Mouse (Mus musculus): ENCODE results near the gene Trim71. TPM values are rescaled to one million over a fixed set of nuclear protein-coding genes. Genes with fewer than 3 reads are reported as not detected.

Trim71 gene
- polyA plus RNA-seq (2015; fragmentation: Nextera tagmentation; extraction: Ambion mirVana): 0.15 and 0.17 TPM in 2 replicates

- Histone ChIP-seq H3K9me3 (no peaks in the 10 kb centered on the region), H3K4me1 (peaks cover 37% of the 10 kb centered on the region), H3K4me3 (peak within 1 kb of the TSS; percentile 67), H3K27me3 (replicated peaks) (peaks cover 53% of the 10 kb centered on the region), H3K27ac (peak within 1 kb of the TSS; percentile 29; the same call in 1 of the 2 replicates), H3K36me3 (replicated peaks) (no peaks in the 10 kb centered on the region), H3K9ac (peak within 1 kb of the TSS; percentile 51), H3K4me2 (peak within 1 kb of the TSS; percentile 89)
- ATAC-seq (replicated peaks): peak; percentile 64
- under 1% methylated on average over 80 of the region's 91 CpGs for WGBS
These were observed at the start of gene Trim71 for GRCm38 (mm10) chr9:114563761-114564606. Trim71 (minus strand) TSS chr9:114564369.

DNA sequence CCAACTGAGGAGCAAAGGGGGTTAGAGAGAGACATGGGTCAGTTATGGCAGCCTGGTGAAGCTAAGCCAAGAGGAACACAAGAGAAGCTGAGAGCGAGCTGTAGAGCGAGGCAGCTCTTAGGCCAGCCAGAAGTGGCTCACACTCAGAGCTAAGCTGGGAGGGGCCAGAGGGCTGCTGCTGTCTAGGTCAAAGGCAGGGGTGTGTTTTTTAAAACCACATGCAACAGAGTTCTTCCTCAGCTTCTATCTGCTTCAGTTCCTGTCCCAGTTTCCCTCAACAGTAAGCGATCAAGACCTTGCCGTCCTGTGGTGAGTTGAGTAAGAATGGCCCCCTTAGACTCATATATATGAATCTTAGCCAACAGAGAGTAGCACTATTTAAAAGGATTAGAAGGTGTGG lies 48.9 kb upstream of the Trim71 start:
- no peak overlapping the region for H3K27ac ChIP-seq
- peaks cover 60% of the 10 kb centered on the region for H3K36me3 ChIP-seq (replicated peaks)
- no peak overlapping the region for H3K9ac ChIP-seq
- no peaks in the 10 kb centered on the region for H3K9me3 ChIP-seq
- no peaks in the 10 kb centered on the region for H3K27me3 ChIP-seq (replicated peaks)
- ATAC-seq (replicated peaks): no peak
- 98% methylated on average over 4 of the region's 4 CpGs for WGBS
- no peaks in the 10 kb centered on the region for H3K4me1 ChIP-seq
- H3K4me3 ChIP-seq: no peak overlapping the region
- no peak overlapping the region for H3K4me2 ChIP-seq

DNA sequence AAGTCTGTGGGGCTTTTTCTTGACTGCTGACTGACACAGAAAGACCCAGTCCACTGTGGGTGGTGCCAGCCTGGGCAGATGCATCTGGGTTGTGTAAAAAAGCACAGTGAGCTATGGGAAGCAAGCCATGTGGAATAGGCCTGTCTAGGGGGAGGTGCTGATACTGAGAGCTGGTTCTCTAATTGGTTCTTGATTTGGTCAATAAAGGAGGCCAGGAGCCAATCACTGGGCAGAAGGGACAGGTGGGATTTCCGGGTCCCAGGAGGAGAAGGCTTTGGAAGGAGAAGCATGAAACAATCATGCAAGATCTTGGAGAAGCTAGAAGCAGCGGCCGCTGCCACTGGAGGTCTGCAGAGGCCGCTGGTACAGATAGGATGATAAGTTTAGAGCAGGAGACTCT lies 48.4 kb upstream of the Trim71 start:
- 85% methylated on average over 4 of the region's 4 CpGs for WGBS
- H3K9ac ChIP-seq: no peak overlapping the region
- H3K4me3 ChIP-seq: no peak overlapping the region
- no peaks in the 10 kb centered on the region for H3K4me1 ChIP-seq
- H3K27me3 ChIP-seq (replicated peaks): no peaks in the 10 kb centered on the region
- no peak overlapping the region for H3K27ac ChIP-seq
- no peak for ATAC-seq (replicated peaks)
- peaks cover 57% of the 10 kb centered on the region for H3K36me3 ChIP-seq (replicated peaks)
- H3K9me3 ChIP-seq: no peaks in the 10 kb centered on the region
- H3K4me2 ChIP-seq: no peak overlapping the region

- peaks cover 61% of the 10 kb centered on the region for H3K36me3 ChIP-seq (replicated peaks)
- 95% methylated on average over 3 of the region's 3 CpGs for WGBS
These were observed 46.1 kb upstream of the Trim71 start for GRCm38 (mm10) chr9:114610266-114610665.

GRCm38 (mm10) chr9:114603876-114604540 lies 39.8 kb upstream of the Trim71 start:
- Histone ChIP-seq H3K9me3 (no peaks in the 10 kb centered on the region), H3K4me2 (no peak overlapping the region), H3K9ac (no peak overlapping the region), H3K4me3 (no peak overlapping the region), H3K36me3 (replicated peaks) (peaks cover 32% of the 10 kb centered on the region), H3K27me3 (replicated peaks) (no peaks in the 10 kb centered on the region), H3K4me1 (no peaks in the 10 kb centered on the region), H3K27ac (no peak overlapping the region)
- WGBS: 43% methylated on average over 12 of the region's 12 CpGs
- no peak for ATAC-seq (replicated peaks)

More at GRCm38 (mm10) chr9:114610266-114610665, 46.1 kb upstream of the Trim71 start:
- Histone ChIP-seq H3K9me3 (no peaks in the 10 kb centered on the region), H3K9ac (no peak overlapping the region), H3K4me3 (no peak overlapping the region), H3K4me1 (no peaks in the 10 kb centered on the region), H3K27me3 (replicated peaks) (no peaks in the 10 kb centered on the region), H3K4me2 (no peak overlapping the region), H3K27ac (no peak overlapping the region)
- no peak for ATAC-seq (replicated peaks)

DNA sequence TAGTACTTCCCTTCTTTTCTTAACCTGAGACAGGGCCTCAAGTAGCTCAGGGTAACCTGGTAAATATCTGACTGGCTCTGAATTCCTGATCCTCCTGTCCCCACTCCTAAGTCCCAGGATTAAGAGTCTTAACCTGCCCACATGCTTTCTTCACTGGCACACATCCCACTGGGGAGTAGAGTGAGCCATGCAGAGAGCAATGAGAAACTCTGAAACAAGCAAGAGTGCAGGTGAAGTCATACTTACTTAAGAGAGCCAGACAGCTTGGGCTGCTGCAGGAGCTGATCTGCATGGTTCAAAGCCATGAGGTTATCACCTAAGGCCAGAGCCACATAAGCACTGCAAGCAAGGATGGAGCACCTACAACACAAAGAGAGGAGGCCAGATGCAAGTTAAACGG lies 36.9 kb upstream of the Trim71 start:
- H3K4me1 ChIP-seq: no peaks in the 10 kb centered on the region
- WGBS: 63% methylated on average over 1 of the region's 1 CpGs
- H3K4me3 ChIP-seq: no peak overlapping the region
- H3K27ac ChIP-seq: no peak overlapping the region
- ATAC-seq (replicated peaks): no peak
- no peaks in the 10 kb centered on the region for H3K27me3 ChIP-seq (replicated peaks)
- no peak overlapping the region for H3K9ac ChIP-seq
- no peaks in the 10 kb centered on the region for H3K9me3 ChIP-seq
- peaks cover 26% of the 10 kb centered on the region for H3K36me3 ChIP-seq (replicated peaks)
- no peak overlapping the region for H3K4me2 ChIP-seq

DNA sequence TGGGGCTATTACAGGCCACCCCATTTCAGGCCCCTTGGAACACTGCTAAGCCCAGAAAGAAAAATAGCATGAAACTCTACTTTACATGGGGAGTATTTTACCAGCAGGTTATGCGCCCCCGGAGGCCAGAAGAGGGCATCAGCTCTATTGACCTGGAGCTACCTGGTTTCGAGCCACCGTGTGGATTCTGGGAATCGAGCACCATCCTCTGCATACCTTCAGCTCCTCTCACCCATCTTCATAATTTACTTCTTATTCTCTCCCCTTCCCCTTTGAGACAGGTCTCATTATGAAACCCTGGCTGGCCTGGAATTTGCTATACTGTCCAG lies 20.8 kb upstream of the Trim71 start:
- H3K27ac ChIP-seq: no peak overlapping the region
- WGBS: 37% methylated on average over 5 of the region's 5 CpGs
- peaks cover 6% of the 10 kb centered on the region; the same call in 1 of the 2 replicates for H3K36me3 ChIP-seq (replicated peaks)

GRCm38 (mm10) chr9:114584183-114585016 lies 20.2 kb upstream of the Trim71 start:
- H3K27me3 ChIP-seq (replicated peaks): no peaks in the 10 kb centered on the region
- no peaks in the 10 kb centered on the region for H3K9me3 ChIP-seq
- H3K4me2 ChIP-seq: peak overlapping the region; percentile 48
- peak overlapping the region; percentile 25 for H3K4me3 ChIP-seq
- no peak overlapping the region for H3K27ac ChIP-seq
- 4% methylated on average over 31 of the region's 31 CpGs for WGBS
- H3K36me3 ChIP-seq (replicated peaks): peaks cover 4% of the 10 kb centered on the region; the same call in 1 of the 2 replicates
- peaks cover 7% of the 10 kb centered on the region for H3K4me1 ChIP-seq
- peak; percentile 66; the same call in 1 of the 2 replicates for ATAC-seq (replicated peaks)
- no peak overlapping the region for H3K9ac ChIP-seq

More for the DNA sequence above, 20.8 kb upstream of the Trim71 start:
- H3K9ac ChIP-seq: no peak overlapping the region
- no peak overlapping the region for H3K4me2 ChIP-seq
- H3K4me1 ChIP-seq: peaks cover 7% of the 10 kb centered on the region
- H3K27me3 ChIP-seq (replicated peaks): no peaks in the 10 kb centered on the region
- H3K9me3 ChIP-seq: no peaks in the 10 kb centered on the region
- no peak overlapping the region for H3K4me3 ChIP-seq
- ATAC-seq (replicated peaks): no peak

- H3K27ac ChIP-seq: no peak overlapping the region
- H3K9me3 ChIP-seq: no peaks in the 10 kb centered on the region
- H3K4me2 ChIP-seq: peak overlapping the region; percentile 48
- no peaks in the 10 kb centered on the region for H3K27me3 ChIP-seq (replicated peaks)
- H3K9ac ChIP-seq: no peak overlapping the region
- H3K4me3 ChIP-seq: peak overlapping the region; percentile 25
- under 1% methylated on average over 23 of the region's 23 CpGs for WGBS
- peaks cover 4% of the 10 kb centered on the region; the same call in 1 of the 2 replicates for H3K36me3 ChIP-seq (replicated peaks)
- peaks cover 7% of the 10 kb centered on the region for H3K4me1 ChIP-seq
- peak; percentile 78 for ATAC-seq (replicated peaks)
These were observed 19.6 kb upstream of the Trim71 start for GRCm38 (mm10) chr9:114583812-114584182.

DNA sequence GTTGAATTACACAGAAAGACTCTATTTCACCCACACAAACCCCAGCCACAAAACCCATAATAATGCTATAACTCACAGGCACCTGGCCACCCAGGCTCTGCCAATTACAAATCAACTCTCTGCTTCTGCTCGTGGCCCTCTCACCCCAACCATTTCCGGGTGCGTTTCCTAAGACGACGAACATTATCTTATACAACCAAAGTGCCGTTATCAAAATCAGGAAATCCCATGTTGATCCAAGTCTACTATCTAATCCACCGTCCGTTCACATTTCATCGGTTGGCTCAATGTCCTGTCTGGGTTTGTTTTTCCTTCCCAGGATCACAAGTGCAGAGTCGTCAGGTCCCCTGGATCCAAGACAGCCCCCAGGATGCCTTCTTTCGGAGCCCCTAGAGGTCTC lies 14.5 kb upstream of the Trim71 start:
- Histone ChIP-seq H3K36me3 (replicated peaks) (no peaks in the 10 kb centered on the region), H3K27ac (no peak overlapping the region), H3K4me1 (no peaks in the 10 kb centered on the region), H3K4me3 (no peak overlapping the region), H3K9me3 (no peaks in the 10 kb centered on the region), H3K27me3 (replicated peaks) (no peaks in the 10 kb centered on the region), H3K9ac (no peak overlapping the region), H3K4me2 (no peak overlapping the region)
- no peak for ATAC-seq (replicated peaks)
- 84% methylated on average over 11 of the region's 11 CpGs for WGBS

DNA sequence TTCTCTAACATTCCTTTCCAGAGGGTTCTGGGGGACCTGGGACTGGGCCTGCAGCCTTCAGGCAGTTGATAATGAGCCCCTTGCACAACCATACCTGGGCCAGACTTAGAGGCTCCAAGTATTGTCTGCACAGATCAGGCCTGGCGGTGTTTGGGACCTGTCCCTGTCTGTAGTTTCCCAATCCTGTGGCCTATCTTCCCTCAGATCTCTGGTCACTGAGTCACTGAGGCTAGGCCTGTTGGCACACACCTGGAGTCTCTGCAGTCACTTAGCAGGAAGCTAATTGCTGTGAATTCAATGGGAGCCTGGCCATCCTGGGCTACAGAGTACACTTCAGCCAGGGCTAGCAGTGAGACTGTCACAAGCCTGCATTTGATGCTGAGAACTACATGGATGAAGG lies 11.8 kb upstream of the Trim71 start:
- H3K36me3 ChIP-seq (replicated peaks): no peaks in the 10 kb centered on the region
- no peak overlapping the region for H3K4me3 ChIP-seq
- ATAC-seq (replicated peaks): no peak
- no peaks in the 10 kb centered on the region for H3K27me3 ChIP-seq (replicated peaks)
- H3K27ac ChIP-seq: no peak overlapping the region
- H3K4me2 ChIP-seq: no peak overlapping the region
- no peak overlapping the region for H3K9ac ChIP-seq
- H3K4me1 ChIP-seq: no peaks in the 10 kb centered on the region
- no peaks in the 10 kb centered on the region for H3K9me3 ChIP-seq
- 88% methylated on average over 1 of the region's 1 CpGs for WGBS

- 63% methylated on average over 5 of the region's 5 CpGs for WGBS
- H3K9me3 ChIP-seq: no peaks in the 10 kb centered on the region
- no peak overlapping the region for H3K9ac ChIP-seq
- H3K27me3 ChIP-seq (replicated peaks): no peaks in the 10 kb centered on the region
- no peaks in the 10 kb centered on the region for H3K4me1 ChIP-seq
- H3K4me3 ChIP-seq: no peak overlapping the region
- H3K36me3 ChIP-seq (replicated peaks): no peaks in the 10 kb centered on the region
- H3K27ac ChIP-seq: no peak overlapping the region
- ATAC-seq (replicated peaks): no peak
- no peak overlapping the region for H3K4me2 ChIP-seq
These were observed 9.4 kb upstream of the Trim71 start for GRCm38 (mm10) chr9:114573528-114573927.
